Mouse (Mus musculus) hindbrain, embryonic 15.5 days (tissue): ENCODE measurements around the gene Amz1. TPM values are rescaled to one million over a fixed set of nuclear protein-coding genes. Genes with fewer than 3 reads are reported as not detected.
A peak's percentile ranks its signal among the peaks of the same experiment; 100 is the strongest.

Experiments used
- ATAC-seq: fragments of 200-750 bp; cut with Nextera tagmentation; 2 replicates; pipeline ENCODE4 v1.8.0; 2017; ENCODE audit warnings: low read depth, moderate number of reproducible peaks, moderate TSS enrichment; ENCODE audit not compliant: low FRiP score
- H3K27ac ChIP-seq: fragments of 300-500 bp; sonication (generic); replicated peaks from 2 replicates; pipeline ENCODE4 v1.5.1; 2015; ENCODE audit warnings: mild to moderate bottlenecking, inconsistent platforms
- H3K27me3 ChIP-seq: fragments of 300-500 bp; sonication (generic); 2 replicates; pipeline ENCODE4 v1.6.1; 2015; ENCODE audit warnings: control low read depth, inconsistent platforms
- H3K36me3 ChIP-seq: fragments of 300-500 bp; sonication (generic); 2 replicates; pipeline ENCODE4 v1.6.1; 2015; ENCODE audit warnings: control low read depth, inconsistent platforms
- H3K4me1 ChIP-seq: fragments of 300-500 bp; sonication (generic); replicated peaks from 2 replicates; pipeline ENCODE4 v1.6.1; 2015; ENCODE audit warnings: control low read depth, inconsistent platforms
- H3K4me2 ChIP-seq: fragments of 300-500 bp; sonication (generic); 2 replicates; pipeline ENCODE4 v1.6.1; 2015; ENCODE audit warnings: moderate library complexity, mild to moderate bottlenecking, inconsistent platforms
- H3K4me3 ChIP-seq: fragments of 300-500 bp; sonication (generic); 2 replicates; pipeline ENCODE4 v1.5.1; 2015; ENCODE audit warnings: mild to moderate bottlenecking, inconsistent platforms
- H3K9ac ChIP-seq: fragments of 300-500 bp; sonication (generic); 2 replicates; pipeline ENCODE4 v1.6.1; 2015; ENCODE audit warnings: inconsistent platforms
- H3K9me3 ChIP-seq: fragments of 300-500 bp; sonication (generic); 2 replicates; pipeline ENCODE4 v1.6.1; 2016; ENCODE audit warnings: control low read depth, inconsistent platforms
- WGBS: fragments of 180-500 bp; shearing (Covaris S2); methylation state at CpG from one replicate; pipeline ENCODE4 v1.1.7; 2015; 5-methylcytosine and 5-hydroxymethylcytosine counted together
- polyA plus RNA-seq: library from polyadenylated mRNA; unstranded; fragments of >200 nt; fragmentation: Nextera tagmentation; extraction: Ambion mirVana; gene quantifications from 2 replicates; pipeline ENCODE4 v1.2.1, GENCODE M21; 2015

Amz1 gene
- polyA plus RNA-seq, 1 experiment from 2014 or later = 5.1 TPM

GRCm38 (mm10) chr5:140726946-140727740 is 3.2 kb downstream of the Amz1 start:
- WGBS = 81% methylated on average over 17 of the region's 17 CpGs

GRCm38 (mm10) chr5:140731040-140731797 is 7.3 kb downstream of the Amz1 start:
- no peak overlapping the region for H3K9ac ChIP-seq
- H3K27me3 ChIP-seq = peaks cover 18% of the 10 kb centered on the region
- H3K9me3 ChIP-seq = no peaks in the 10 kb centered on the region
- H3K36me3 ChIP-seq = no peaks in the 10 kb centered on the region
- no peak for ATAC-seq
- H3K27ac ChIP-seq = no peak overlapping the region
- H3K4me2 ChIP-seq = no peak overlapping the region
- H3K4me1 ChIP-seq = peaks cover 8% of the 10 kb centered on the region
- H3K4me3 ChIP-seq = no peak overlapping the region
- WGBS = 91% methylated on average over 11 of the region's 11 CpGs

More at GRCm38 (mm10) chr5:140726946-140727740, 3.2 kb downstream of the Amz1 start:
- Histone ChIP-seq H3K4me2 (no peak overlapping the region), H3K4me3 (no peak overlapping the region), H3K36me3 (no peaks in the 10 kb centered on the region), H3K4me1 (peaks cover 22% of the 10 kb centered on the region), H3K9me3 (no peaks in the 10 kb centered on the region), H3K27ac (no peak overlapping the region), H3K9ac (no peak overlapping the region), H3K27me3 (no peaks in the 10 kb centered on the region)
- no peak for ATAC-seq

- Histone ChIP-seq H3K36me3 (no peaks in the 10 kb centered on the region), H3K27me3 (peaks cover 24% of the 10 kb centered on the region), H3K4me3 (no peak overlapping the region), H3K4me1 (peaks cover 8% of the 10 kb centered on the region), H3K9ac (no peak overlapping the region), H3K9me3 (no peaks in the 10 kb centered on the region), H3K4me2 (no peak overlapping the region), H3K27ac (no peak overlapping the region)
- no peak for ATAC-seq
- WGBS = 68% methylated on average over 4 of the region's 4 CpGs
Measured at GRCm38 (mm10) chr5:140732195-140732594, 8.3 kb downstream of the Amz1 start.

GRCm38 (mm10) chr5:140733336-140733735 is 9.4 kb downstream of the Amz1 start:
- 82% methylated on average over 3 of the region's 3 CpGs for WGBS
- no peak overlapping the region for H3K4me3 ChIP-seq
- no peaks in the 10 kb centered on the region for H3K9me3 ChIP-seq
- peaks cover 8% of the 10 kb centered on the region for H3K4me1 ChIP-seq
- ATAC-seq = no peak
- H3K27me3 ChIP-seq = peaks cover 24% of the 10 kb centered on the region
- no peak overlapping the region for H3K9ac ChIP-seq
- H3K4me2 ChIP-seq = no peak overlapping the region
- H3K36me3 ChIP-seq = no peaks in the 10 kb centered on the region
- no peak overlapping the region for H3K27ac ChIP-seq

GRCm38 (mm10) chr5:140735297-140735696 is 11.4 kb downstream of the Amz1 start:
- peak; percentile 55 for ATAC-seq
- Histone ChIP-seq H3K27me3 (peaks cover 24% of the 10 kb centered on the region), H3K27ac (no peak overlapping the region), H3K4me1 (peaks cover 8% of the 10 kb centered on the region), H3K9me3 (no peaks in the 10 kb centered on the region), H3K4me3 (peak overlapping the region; percentile 31), H3K4me2 (peak overlapping the region; percentile 65), H3K9ac (no peak overlapping the region), H3K36me3 (no peaks in the 10 kb centered on the region)
- 3% methylated on average over 22 of the region's 22 CpGs for WGBS

GRCm38 (mm10) chr5:140736166-140736565 is 12.2 kb downstream of the Amz1 start:
- 19% methylated on average over 13 of the region's 13 CpGs for WGBS
- no peak for ATAC-seq
- Histone ChIP-seq H3K9ac (no peak overlapping the region), H3K4me2 (peak overlapping the region; percentile 65), H3K27ac (no peak overlapping the region), H3K36me3 (no peaks in the 10 kb centered on the region), H3K4me3 (no peak overlapping the region), H3K27me3 (peaks cover 24% of the 10 kb centered on the region), H3K4me1 (peaks cover 8% of the 10 kb centered on the region), H3K9me3 (no peaks in the 10 kb centered on the region)

GRCm38 (mm10) chr5:140739813-140740212 is 15.9 kb downstream of the Amz1 start:
- 79% methylated on average over 12 of the region's 12 CpGs for WGBS
- Histone ChIP-seq H3K36me3 (no peaks in the 10 kb centered on the region), H3K27me3 (peaks cover 18% of the 10 kb centered on the region), H3K27ac (no peak overlapping the region), H3K9me3 (no peaks in the 10 kb centered on the region), H3K9ac (no peak overlapping the region), H3K4me1 (peaks cover 11% of the 10 kb centered on the region), H3K4me2 (no peak overlapping the region), H3K4me3 (no peak overlapping the region)
- ATAC-seq = no peak

- Histone ChIP-seq H3K4me1 (peaks cover 4% of the 10 kb centered on the region), H3K36me3 (no peaks in the 10 kb centered on the region), H3K4me2 (no peak overlapping the region), H3K27ac (no peak overlapping the region), H3K9me3 (no peaks in the 10 kb centered on the region), H3K4me3 (no peak overlapping the region), H3K27me3 (peaks cover 9% of the 10 kb centered on the region), H3K9ac (no peak overlapping the region)
- 80% methylated on average over 11 of the region's 11 CpGs for WGBS
- ATAC-seq = no peak
Measured at GRCm38 (mm10) chr5:140741040-140741439, 17.1 kb downstream of the Amz1 start.

- Histone ChIP-seq H3K36me3 (no peaks in the 10 kb centered on the region), H3K27me3 (peaks cover 1% of the 10 kb centered on the region; the same call in 1 of the 2 replicates), H3K4me2 (no peak overlapping the region), H3K4me1 (peaks cover 4% of the 10 kb centered on the region; the same call in 1 of the 2 replicates), H3K27ac (no peak overlapping the region), H3K9me3 (no peaks in the 10 kb centered on the region), H3K4me3 (no peak overlapping the region), H3K9ac (no peak overlapping the region)
- ATAC-seq = no peak
Measured at GRCm38 (mm10) chr5:140741877-140742276, 17.9 kb downstream of the Amz1 start.

- Histone ChIP-seq H3K27me3 (no peaks in the 10 kb centered on the region), H3K9ac (no peak overlapping the region), H3K4me2 (no peak overlapping the region), H3K36me3 (no peaks in the 10 kb centered on the region), H3K4me1 (peaks cover 7% of the 10 kb centered on the region), H3K27ac (no peak overlapping the region), H3K9me3 (no peaks in the 10 kb centered on the region), H3K4me3 (no peak overlapping the region)
- WGBS = 29% methylated on average over 12 of the region's 12 CpGs
- peak; percentile 49 for ATAC-seq
Measured at GRCm38 (mm10) chr5:140743706-140744131, 19.8 kb downstream of the Amz1 start.

- H3K9me3 ChIP-seq = no peaks in the 10 kb centered on the region
- no peak overlapping the region for H3K4me2 ChIP-seq
- no peak overlapping the region for H3K4me3 ChIP-seq
- 80% methylated on average over 10 of the region's 10 CpGs for WGBS
- no peak for ATAC-seq
- H3K27me3 ChIP-seq = no peaks in the 10 kb centered on the region
- H3K4me1 ChIP-seq = peaks cover 15% of the 10 kb centered on the region
- H3K9ac ChIP-seq = no peak overlapping the region
- no peak overlapping the region for H3K27ac ChIP-seq
- peaks cover 5% of the 10 kb centered on the region; the same call in 1 of the 2 replicates for H3K36me3 ChIP-seq
Measured at GRCm38 (mm10) chr5:140748425-140748824, 24.5 kb downstream of the Amz1 start.
